Mouse (Mus musculus): ENCODE measurements around the gene Gstm4.
"Not testable (repeated sequence)": the region's sequence is repeated elsewhere in the genome, so short reads cannot be mapped to it uniquely, and the experiment has no call there.

Gene Gstm4

GRCm38 (mm10) chr3:108070295-108071293 lies 25.9 kb upstream of the Gstm4 start:
- DNase-seq (ENCODE audit: low spot score in 2 of 2) = peak in 1 of 2 experiments; percentile 65

- no peak for DNase-seq (ENCODE audit: low spot score in 2 of 2)
Measured at GRCm38 (mm10) chr3:108069231-108069870, 24.7 kb upstream of the Gstm4 start.

GRCm38 (mm10) chr3:108068826-108069225 lies 24.1 kb upstream of the Gstm4 start:
- DNase-seq (ENCODE audit: low spot score in 2 of 2) = no peak

GRCm38 (mm10) chr3:108067370-108067934 lies 22.8 kb upstream of the Gstm4 start:
- no peak for DNase-seq (ENCODE audit: low spot score in 2 of 2)

GRCm38 (mm10) chr3:108065551-108065950 lies 20.9 kb upstream of the Gstm4 start:
- no peak for DNase-seq (ENCODE audit: low spot score in 2 of 2)

- no peak for DNase-seq (ENCODE audit: low spot score in 2 of 2)
Measured at GRCm38 (mm10) chr3:108064672-108065071, 20.0 kb upstream of the Gstm4 start.

GRCm38 (mm10) chr3:108062648-108063047 lies 18.0 kb upstream of the Gstm4 start:
- no peak for DNase-seq (ENCODE audit: low spot score in 2 of 2)

- peak in 1 of 2 experiments; percentile 50 for DNase-seq (ENCODE audit: low spot score in 2 of 2)
Measured at GRCm38 (mm10) chr3:108061420-108061819, 16.7 kb upstream of the Gstm4 start.

- no peak for DNase-seq (ENCODE audit: low spot score in 2 of 2)
Measured at GRCm38 (mm10) chr3:108050493-108050892, 5.8 kb upstream of the Gstm4 start.

- DNase-seq (ENCODE audit: low spot score in 2 of 2) = no peak
Measured at GRCm38 (mm10) chr3:108048306-108048705, 3.6 kb upstream of the Gstm4 start.

GRCm38 (mm10) chr3:108046944-108047655 lies 2.4 kb upstream of the Gstm4 start:
- DNase-seq (ENCODE audit: low spot score in 2 of 2) = no peak

- DNase-seq (ENCODE audit: low spot score in 2 of 2) = no peak
Measured at GRCm38 (mm10) chr3:108033156-108033555, 11.5 kb downstream of the Gstm4 start.

- no peak for DNase-seq (ENCODE audit: low spot score in 2 of 2)
Measured at GRCm38 (mm10) chr3:108032113-108032512, 12.6 kb downstream of the Gstm4 start.

- DNase-seq (ENCODE audit: low spot score in 2 of 2) = no peak
Measured at GRCm38 (mm10) chr3:108028641-108029365, 15.9 kb downstream of the Gstm4 start.

GRCm38 (mm10) chr3:108026597-108026996 lies 18.1 kb downstream of the Gstm4 start:
- no peak for DNase-seq (ENCODE audit: low spot score in 2 of 2)

GRCm38 (mm10) chr3:108026049-108026448 lies 18.6 kb downstream of the Gstm4 start:
- DNase-seq (ENCODE audit: low spot score in 2 of 2) = no peak

- no peak for DNase-seq (ENCODE audit: low spot score in 2 of 2)
Measured at GRCm38 (mm10) chr3:108025318-108025717, 19.4 kb downstream of the Gstm4 start.

- no peak for DNase-seq (ENCODE audit: low spot score in 2 of 2)
Measured at GRCm38 (mm10) chr3:108022650-108023049, 22.0 kb downstream of the Gstm4 start.

- not testable (repeated sequence) for DNase-seq (ENCODE audit: low spot score in 2 of 2)
Measured at GRCm38 (mm10) chr3:108020351-108021022, 24.2 kb downstream of the Gstm4 start.

GRCm38 (mm10) chr3:108019226-108019625 lies 25.5 kb downstream of the Gstm4 start:
- not testable (repeated sequence) for DNase-seq (ENCODE audit: low spot score in 2 of 2)

Data from cerebellum, postnatal 4 days (tissue).